Mouse (Mus musculus): ENCODE measurements around the gene Ngdn. TPM values are rescaled to one million over a fixed set of nuclear protein-coding genes. Genes with fewer than 3 reads are reported as not detected.
"Not testable (repeated sequence)": the region's sequence is repeated elsewhere in the genome, so short reads cannot be mapped to it uniquely, and the experiment has no call there.

Ngdn gene
- polyA plus RNA-seq, 1 experiment from 2014 or later = 87.2 TPM

GRCm38 (mm10) chr14:55043694-55044093 lies 28.4 kb downstream of the Ngdn start:
- not testable (repeated sequence) for H3K27ac ChIP-seq (ENCODE audit: low read length); H3K27me3 ChIP-seq (replicated peaks; ENCODE audit: control insufficient read depth, insufficient read depth, low read length); H3K36me3 ChIP-seq (ENCODE audit: control insufficient read depth, insufficient read depth, low read length); H3K9ac ChIP-seq (ENCODE audit: low read depth, low read length); H3K9me3 ChIP-seq (ENCODE audit: control insufficient read depth, low read length); H3K4me2 ChIP-seq (ENCODE audit: low read depth, low read length); ATAC-seq; H3K4me1 ChIP-seq (ENCODE audit: control insufficient read depth, insufficient read depth, low read length); H3K4me3 ChIP-seq (ENCODE audit: low read length)
- WGBS = no CpG with 5 or more reads among the region's 2 CpGs

- Histone ChIP-seq H3K27ac (ENCODE audit: low read length) (no peak overlapping the region), H3K9me3 (ENCODE audit: control insufficient read depth, low read length) (no peaks in the 10 kb centered on the region), H3K4me3 (ENCODE audit: low read length) (no peak overlapping the region), H3K4me1 (ENCODE audit: control insufficient read depth, insufficient read depth, low read length) (no peaks in the 10 kb centered on the region), H3K27me3 (replicated peaks; ENCODE audit: control insufficient read depth, insufficient read depth, low read length) (no peaks in the 10 kb centered on the region), H3K36me3 (ENCODE audit: control insufficient read depth, insufficient read depth, low read length) (no peaks in the 10 kb centered on the region), H3K4me2 (ENCODE audit: low read depth, low read length) (no peak overlapping the region), H3K9ac (ENCODE audit: low read depth, low read length) (no peak overlapping the region)
- no peak for ATAC-seq
- 82% methylated on average over 2 of the region's 2 CpGs for WGBS
Measured at GRCm38 (mm10) chr14:55047971-55048531, 32.8 kb downstream of the Ngdn start.

GRCm38 (mm10) chr14:55052496-55052895 lies 37.2 kb downstream of the Ngdn start:
- no peaks in the 10 kb centered on the region for H3K9me3 ChIP-seq (ENCODE audit: control insufficient read depth, low read length)
- no peak overlapping the region for H3K9ac ChIP-seq (ENCODE audit: low read depth, low read length)
- H3K4me2 ChIP-seq (ENCODE audit: low read depth, low read length) = no peak overlapping the region
- H3K4me3 ChIP-seq (ENCODE audit: low read length) = no peak overlapping the region
- H3K27me3 ChIP-seq (replicated peaks; ENCODE audit: control insufficient read depth, insufficient read depth, low read length) = no peaks in the 10 kb centered on the region
- no peaks in the 10 kb centered on the region for H3K4me1 ChIP-seq (ENCODE audit: control insufficient read depth, insufficient read depth, low read length)
- no peak overlapping the region for H3K27ac ChIP-seq (ENCODE audit: low read length)
- no peak for ATAC-seq
- H3K36me3 ChIP-seq (ENCODE audit: control insufficient read depth, insufficient read depth, low read length) = no peaks in the 10 kb centered on the region
- 81% methylated on average over 9 of the region's 9 CpGs for WGBS

- no peak overlapping the region for H3K9ac ChIP-seq (ENCODE audit: low read depth, low read length)
- H3K4me3 ChIP-seq (ENCODE audit: low read length) = no peak overlapping the region
- no peak for ATAC-seq
- no peaks in the 10 kb centered on the region for H3K9me3 ChIP-seq (ENCODE audit: control insufficient read depth, low read length)
- H3K4me1 ChIP-seq (ENCODE audit: control insufficient read depth, insufficient read depth, low read length) = no peaks in the 10 kb centered on the region
- no peaks in the 10 kb centered on the region for H3K27me3 ChIP-seq (replicated peaks; ENCODE audit: control insufficient read depth, insufficient read depth, low read length)
- no peak overlapping the region for H3K27ac ChIP-seq (ENCODE audit: low read length)
- H3K36me3 ChIP-seq (ENCODE audit: control insufficient read depth, insufficient read depth, low read length) = no peaks in the 10 kb centered on the region
- 70% methylated on average over 4 of the region's 4 CpGs for WGBS
- no peak overlapping the region for H3K4me2 ChIP-seq (ENCODE audit: low read depth, low read length)
Measured at GRCm38 (mm10) chr14:55053050-55053449, 37.8 kb downstream of the Ngdn start.

GRCm38 (mm10) chr14:55053708-55054190 lies 38.5 kb downstream of the Ngdn start:
- Histone ChIP-seq H3K27ac (ENCODE audit: low read length) (no peak overlapping the region), H3K9ac (ENCODE audit: low read depth, low read length) (no peak overlapping the region), H3K4me1 (ENCODE audit: control insufficient read depth, insufficient read depth, low read length) (no peaks in the 10 kb centered on the region), H3K36me3 (ENCODE audit: control insufficient read depth, insufficient read depth, low read length) (no peaks in the 10 kb centered on the region), H3K27me3 (replicated peaks; ENCODE audit: control insufficient read depth, insufficient read depth, low read length) (no peaks in the 10 kb centered on the region), H3K9me3 (ENCODE audit: control insufficient read depth, low read length) (no peaks in the 10 kb centered on the region), H3K4me3 (ENCODE audit: low read length) (no peak overlapping the region), H3K4me2 (ENCODE audit: low read depth, low read length) (no peak overlapping the region)
- ATAC-seq = no peak
- WGBS = 82% methylated on average over 17 of the region's 17 CpGs

- Histone ChIP-seq H3K36me3 (ENCODE audit: control insufficient read depth, insufficient read depth, low read length) (no peaks in the 10 kb centered on the region), H3K27me3 (replicated peaks; ENCODE audit: control insufficient read depth, insufficient read depth, low read length) (no peaks in the 10 kb centered on the region), H3K4me1 (ENCODE audit: control insufficient read depth, insufficient read depth, low read length) (no peaks in the 10 kb centered on the region), H3K4me3 (ENCODE audit: low read length) (no peak overlapping the region), H3K4me2 (ENCODE audit: low read depth, low read length) (no peak overlapping the region), H3K9ac (ENCODE audit: low read depth, low read length) (no peak overlapping the region), H3K27ac (ENCODE audit: low read length) (no peak overlapping the region), H3K9me3 (ENCODE audit: control insufficient read depth, low read length) (no peaks in the 10 kb centered on the region)
- 80% methylated on average over 10 of the region's 10 CpGs for WGBS
- ATAC-seq = no peak
Measured at GRCm38 (mm10) chr14:55054191-55054749, 39.0 kb downstream of the Ngdn start.

GRCm38 (mm10) chr14:55055167-55055834 lies 40.0 kb downstream of the Ngdn start:
- Histone ChIP-seq H3K4me3 (ENCODE audit: low read length) (no peak overlapping the region), H3K4me1 (ENCODE audit: control insufficient read depth, insufficient read depth, low read length) (0 out of 2 replicates have a peak, but pooled peaks cover 4% of the 10 kb centered on the region), H3K27me3 (replicated peaks; ENCODE audit: control insufficient read depth, insufficient read depth, low read length) (no peaks in the 10 kb centered on the region), H3K36me3 (ENCODE audit: control insufficient read depth, insufficient read depth, low read length) (no peaks in the 10 kb centered on the region), H3K4me2 (ENCODE audit: low read depth, low read length) (no peak overlapping the region), H3K9me3 (ENCODE audit: control insufficient read depth, low read length) (no peaks in the 10 kb centered on the region), H3K27ac (ENCODE audit: low read length) (no peak overlapping the region), H3K9ac (ENCODE audit: low read depth, low read length) (no peak overlapping the region)
- WGBS = 76% methylated on average over 11 of the region's 11 CpGs
- no peak for ATAC-seq

GRCm38 (mm10) chr14:55059009-55059408 lies 43.8 kb downstream of the Ngdn start:
- H3K27me3 ChIP-seq (replicated peaks; ENCODE audit: control insufficient read depth, insufficient read depth, low read length) = no peaks in the 10 kb centered on the region
- no peak overlapping the region for H3K4me2 ChIP-seq (ENCODE audit: low read depth, low read length)
- H3K4me3 ChIP-seq (ENCODE audit: low read length) = no peak overlapping the region
- 69% methylated on average over 1 of the region's 1 CpGs for WGBS
- ATAC-seq = no peak
- no peaks in the 10 kb centered on the region for H3K36me3 ChIP-seq (ENCODE audit: control insufficient read depth, insufficient read depth, low read length)
- peaks cover 12% of the 10 kb centered on the region for H3K4me1 ChIP-seq (ENCODE audit: control insufficient read depth, insufficient read depth, low read length)
- no peak overlapping the region for H3K27ac ChIP-seq (ENCODE audit: low read length)
- no peak overlapping the region for H3K9ac ChIP-seq (ENCODE audit: low read depth, low read length)
- H3K9me3 ChIP-seq (ENCODE audit: control insufficient read depth, low read length) = no peaks in the 10 kb centered on the region

- Histone ChIP-seq H3K36me3 (ENCODE audit: control insufficient read depth, insufficient read depth, low read length) (no peaks in the 10 kb centered on the region), H3K27ac (ENCODE audit: low read length) (no peak overlapping the region), H3K4me3 (ENCODE audit: low read length) (no peak overlapping the region), H3K4me1 (ENCODE audit: control insufficient read depth, insufficient read depth, low read length) (peaks cover 12% of the 10 kb centered on the region), H3K9me3 (ENCODE audit: control insufficient read depth, low read length) (no peaks in the 10 kb centered on the region), H3K27me3 (replicated peaks; ENCODE audit: control insufficient read depth, insufficient read depth, low read length) (no peaks in the 10 kb centered on the region), H3K4me2 (ENCODE audit: low read depth, low read length) (no peak overlapping the region), H3K9ac (ENCODE audit: low read depth, low read length) (no peak overlapping the region)
- peak; percentile 61 for ATAC-seq
- 74% methylated on average over 5 of the region's 5 CpGs for WGBS
Measured at GRCm38 (mm10) chr14:55059931-55060330, 44.7 kb downstream of the Ngdn start.

Measured in intestine, embryonic 16.5 days (tissue).